Mouse (Mus musculus) CH12.LX (cell line): Measurements from ENCODE around the gene Nrxn3. TPM values are rescaled to one million over a fixed set of nuclear protein-coding genes. Genes with fewer than 3 reads are reported as not detected.

Source experiments
- DNase-seq: peaks from one replicate; pipeline ENCODE4 v3.0.0-alpha.2; 2013; ENCODE audit errors: extremely low read depth
- H3K27ac ChIP-seq: 2 replicates; pipeline ENCODE4 v1.5.1; 2012; ENCODE audit warnings: low read depth, mild to moderate bottlenecking, control low read depth, moderate library complexity; ENCODE audit not compliant: insufficient read depth
- H3K27me3 ChIP-seq: replicated peaks from 2 replicates; pipeline ENCODE3; 2012; ENCODE audit warnings: inconsistent platforms
- H3K36me3 ChIP-seq, 2 experiments: replicated peaks in 1 of 2; 2 replicates each; pipeline versions ENCODE3 to v1.6.1; 2012; ENCODE audit warnings: inconsistent platforms in 1 of 2, low read length in 1 of 2, mild to moderate bottlenecking in 1 of 2, mixed read lengths in 1 of 2, moderate library complexity in 1 of 2; ENCODE audit not compliant: control insufficient read depth in 1 of 2, insufficient read depth in 1 of 2
- H3K4me1 ChIP-seq, 2 experiments: 2 replicates each; pipeline ENCODE4 v1.6.1; 2012; ENCODE audit warnings: inconsistent platforms in 1 of 2, moderate library complexity in 1 of 2; ENCODE audit not compliant: insufficient read depth in 2 of 2, control insufficient read depth in 1 of 2
- H3K4me2 ChIP-seq: 2 replicates; pipeline ENCODE4 v1.6.1; 2012; ENCODE audit warnings: low read depth, mild to moderate bottlenecking, control low read depth; ENCODE audit not compliant: poor library complexity, insufficient read depth, severe bottlenecking
- H3K4me3 ChIP-seq, 3 experiments: fragments of 150-350 bp in 1 of 3; sonication (generic) in 1 of 3; replicated peaks in 1 of 3; 2 replicates each; pipeline versions ENCODE3 to v1.5.1; 2011 to 2012; ENCODE audit warnings: low read depth in 2 of 3, low read length in 2 of 3, mild to moderate bottlenecking in 2 of 3, moderate library complexity in 2 of 3, control low read depth in 1 of 3, improper control_type of control experiment in 1 of 3, inconsistent platforms in 1 of 3, mixed read lengths in 1 of 3; ENCODE audit not compliant: poor library complexity in 1 of 3
- H3K79me2 ChIP-seq: replicated peaks from 2 replicates; pipeline ENCODE4 v1.6.1; 2012; ENCODE audit warnings: mild to moderate bottlenecking, moderate library complexity; ENCODE audit not compliant: control insufficient read depth, poor library complexity, insufficient read depth, severe bottlenecking; ENCODE audit errors: extremely low read depth
- H3K9ac ChIP-seq: 2 replicates; pipeline ENCODE4 v1.6.1; 2012; ENCODE audit warnings: low read depth, mild to moderate bottlenecking, control low read depth, moderate library complexity; ENCODE audit not compliant: insufficient read depth
- H3K9me3 ChIP-seq: replicated peaks from 2 replicates; pipeline ENCODE3; 2012; ENCODE audit warnings: low read length, inconsistent platforms, mixed read lengths
- BHLHE40 ChIP-seq: IDR thresholded peaks from 2 replicates; pipeline ENCODE4 v1.6.1; 2011; ENCODE audit warnings: mild to moderate bottlenecking, low read depth, low read length, improper control_type of control experiment
- CHD1 ChIP-seq: IDR thresholded peaks from 2 replicates; pipeline ENCODE4 v1.6.1; 2012; ENCODE audit warnings: low read depth, low read length, improper control_type of control experiment, inconsistent platforms
- CHD2 ChIP-seq: IDR thresholded peaks from 2 replicates; pipeline ENCODE4 v1.6.1; 2011; ENCODE audit warnings: low read length, improper control_type of control experiment
- CTCF ChIP-seq, 2 experiments: IDR thresholded peaks in 1 of 2; conservative IDR thresholded peaks in 1 of 2; 2 replicates each; pipeline ENCODE4 v1.5.1; 2011 to 2012; ENCODE audit warnings: low read depth in 2 of 2, low read length in 2 of 2, improper control_type of control experiment in 1 of 2, inconsistent platforms in 1 of 2, mild to moderate bottlenecking in 1 of 2, moderate library complexity in 1 of 2
- E2F4 ChIP-seq: IDR thresholded peaks from 2 replicates; pipeline ENCODE4 v1.6.1; 2011; ENCODE audit warnings: low read depth, low read length, improper control_type of control experiment; ENCODE audit not compliant: insufficient replicate concordance
- EP300 ChIP-seq: IDR thresholded peaks from 2 replicates; pipeline ENCODE4 v1.6.1; 2011; ENCODE audit warnings: low read length, improper control_type of control experiment
- ETS1 ChIP-seq: conservative IDR thresholded peaks from 2 replicates; pipeline ENCODE4 v1.6.1; 2012; ENCODE audit warnings: low read depth, mild to moderate bottlenecking, inconsistent platforms, low read length, improper control_type of control experiment, moderate library complexity
- GABPA ChIP-seq: IDR thresholded peaks from 2 replicates; pipeline ENCODE4 v1.6.1; 2012; ENCODE audit warnings: low read depth, low read length, improper control_type of control experiment, inconsistent platforms; ENCODE audit not compliant: insufficient replicate concordance
- JUN ChIP-seq: IDR thresholded peaks from 2 replicates; pipeline ENCODE4 v1.6.1; 2011; ENCODE audit warnings: low read depth, mild to moderate bottlenecking, low read length, improper control_type of control experiment, moderate library complexity; ENCODE audit not compliant: insufficient read depth
- MAFK ChIP-seq: IDR thresholded peaks from 2 replicates; pipeline ENCODE4 v1.6.1; 2011; ENCODE audit warnings: low read length, improper control_type of control experiment; ENCODE audit not compliant: insufficient replicate concordance
- MAX ChIP-seq: IDR thresholded peaks from 2 replicates; pipeline ENCODE4 v1.6.1; 2011; ENCODE audit warnings: low read length, improper control_type of control experiment
- MAZ ChIP-seq: IDR thresholded peaks from 2 replicates; pipeline ENCODE4 v1.6.1; 2012; ENCODE audit warnings: low read depth, mild to moderate bottlenecking, inconsistent platforms, low read length, improper control_type of control experiment, moderate library complexity
- MYC ChIP-seq: IDR thresholded peaks from 2 replicates; pipeline ENCODE4 v1.6.1; 2011; ENCODE audit warnings: low read depth, mild to moderate bottlenecking, improper control_type of control experiment, low read length
- NELFE ChIP-seq: IDR thresholded peaks from 2 replicates; pipeline ENCODE4 v1.6.1; 2011; ENCODE audit warnings: low read depth, low read length, improper control_type of control experiment
- NRF1 ChIP-seq: IDR thresholded peaks from 2 replicates; pipeline ENCODE4 v1.6.1; 2014; ENCODE audit warnings: low read depth, mild to moderate bottlenecking, inconsistent platforms, low read length, improper control_type of control experiment, moderate library complexity
- POLR2A ChIP-seq: IDR thresholded peaks from 2 replicates; pipeline ENCODE4 v1.6.1; 2011; ENCODE audit warnings: low read depth, mild to moderate bottlenecking, improper control_type of control experiment, low read length
- POLR2AphosphoS2 ChIP-seq: IDR thresholded peaks from 2 replicates; pipeline ENCODE4 v1.6.1; 2011; ENCODE audit warnings: low read depth, low read length, improper control_type of control experiment
- RAD21 ChIP-seq: IDR thresholded peaks from 2 replicates; pipeline ENCODE4 v1.6.1; 2011; ENCODE audit warnings: low read depth, mild to moderate bottlenecking, low read length, improper control_type of control experiment, moderate library complexity
- SIN3A ChIP-seq: IDR thresholded peaks from 2 replicates; pipeline ENCODE4 v1.6.1; 2012; ENCODE audit warnings: low read length, improper control_type of control experiment, inconsistent platforms
- SMC3 ChIP-seq: IDR thresholded peaks from 2 replicates; pipeline ENCODE4 v1.6.1; 2011; ENCODE audit warnings: low read depth, low read length, improper control_type of control experiment
- UBTF ChIP-seq: IDR thresholded peaks from 2 replicates; pipeline ENCODE4 v1.6.1; 2012; ENCODE audit warnings: low read depth, mild to moderate bottlenecking, inconsistent platforms, low read length, improper control_type of control experiment, moderate library complexity
- USF1 ChIP-seq: IDR thresholded peaks from 2 replicates; pipeline ENCODE4 v1.6.1; 2014; ENCODE audit warnings: low read depth, mild to moderate bottlenecking, inconsistent platforms, low read length, improper control_type of control experiment
- USF2 ChIP-seq: conservative IDR thresholded peaks from 2 replicates; pipeline ENCODE4 v1.6.1; 2011; ENCODE audit warnings: low read depth, low read length, improper control_type of control experiment
- ZC3H11A ChIP-seq: IDR thresholded peaks from 2 replicates; pipeline ENCODE4 v1.6.1; 2012; ENCODE audit warnings: low read depth, mild to moderate bottlenecking, inconsistent platforms, low read length, improper control_type of control experiment
- ZMIZ1 ChIP-seq: IDR thresholded peaks from 2 replicates; pipeline ENCODE4 v1.6.1; 2012; ENCODE audit warnings: low read depth, mild to moderate bottlenecking, inconsistent platforms, low read length, improper control_type of control experiment
- dilution Hi-C: fragments of 300-500 bp; cut with MboI; formaldehyde crosslinking; loops from 2 replicates; pipeline ENCODE4 v1.14.3; 2020; ENCODE audit warnings: low sequenced_read_pairs; ENCODE audit not compliant: extremely low pct_unique_long_range_greater_than_20kb, extremely low pct_ligation_motif_present
- in situ Hi-C: fragments of 300-500 bp; cut with MboI; formaldehyde crosslinking; loops from 3 replicates; pipeline ENCODE4 v1.14.3; 2019; ENCODE audit warnings: low sequenced_read_pairs, low pct_ligation_motif_present, low pct_unique_long_range_greater_than_20kb, mixed read lengths
- polyA plus RNA-seq: library from polyadenylated mRNA; unstranded; fragments of >175 nt; gene quantifications from 2 replicates; pipeline ENCODE4 v1.2.1, GENCODE M21; 2012; ENCODE audit warnings: low read depth; ENCODE audit not compliant: insufficient read length
- total RNA-seq, 2 experiments: library from RNA; depleted of rRNA; stranded (reverse); fragments of 300-350 nt in 1 of 2; fragments of >200 nt in 1 of 2; gene quantifications; 2 replicates each; pipeline ENCODE4 v1.2.3; 2012 to 2014

Gene Nrxn3
- total and polyA plus RNA-seq, 3 experiments, result 0.04 to 0.17 (median 0.09) TPM

GRCm38 (mm10) chr12:89909578-89909977 is 1186.9 kb downstream of the Nrxn3 start:
- DNase-seq, result no peak
- Histone ChIP-seq H3K36me3 (no peaks in the 10 kb centered on the region), H3K27me3 (no peaks in the 10 kb centered on the region), H3K9me3 (no peaks in the 10 kb centered on the region), H3K9ac (no peak overlapping the region), H3K4me2 (no peak overlapping the region), H3K79me2 (no peaks in the 10 kb centered on the region), H3K4me1 (peaks cover 0 to 7% of the 10 kb centered on the region in 2 experiments; a peak in 1 of 4 replicates), H3K4me3 (no peak overlapping the region), H3K27ac (no peak overlapping the region)
- dilution Hi-C loops, result no loop called here
- TF ChIP-seq MAX, result no peak
- no peak for TF ChIP-seq CTCF (conservative IDR thresholded peaks at IDR 0.05 in 1 of 2, IDR thresholded peaks at IDR 0.05 in 1 of 2; ENCODE audit: low read depth in 2 of 2, low read length in 2 of 2)
- TF ChIP-seq MAFK, result no peak
- no peak for TF ChIP-seq USF1
- no peak for TF ChIP-seq CHD2
- no peak for TF ChIP-seq UBTF
- no peak for TF ChIP-seq EP300
- TF ChIP-seq ZC3H11A, result no peak
- no peak for TF ChIP-seq POLR2AphosphoS2
- no peak for TF ChIP-seq POLR2A
- no peak for TF ChIP-seq JUN
- in situ Hi-C loops, result no loop called here

- Histone ChIP-seq H3K79me2 (no peaks in the 10 kb centered on the region), H3K36me3 (no peaks in the 10 kb centered on the region), H3K4me2 (no peak overlapping the region), H3K9ac (no peak overlapping the region), H3K9me3 (no peaks in the 10 kb centered on the region), H3K4me1 (no peaks in the 10 kb centered on the region), H3K27ac (no peak overlapping the region), H3K4me3 (no peak overlapping the region), H3K27me3 (no peaks in the 10 kb centered on the region)
- in situ Hi-C loops (no loop called here), dilution Hi-C loops (no loop called here)
- TF ChIP-seq ZMIZ1, result no peak
- TF ChIP-seq CTCF (conservative IDR thresholded peaks at IDR 0.05 in 1 of 2, IDR thresholded peaks at IDR 0.05 in 1 of 2; ENCODE audit: low read depth in 2 of 2, low read length in 2 of 2), result no peak
- no peak for TF ChIP-seq USF2
- TF ChIP-seq BHLHE40, result no peak
- no peak for TF ChIP-seq EP300
- no peak for TF ChIP-seq MYC
- no peak for TF ChIP-seq ETS1
- no peak for TF ChIP-seq MAFK
- TF ChIP-seq CHD1, result no peak
- TF ChIP-seq NELFE, result no peak
- no peak for TF ChIP-seq GABPA
- no peak for TF ChIP-seq E2F4
- no peak for TF ChIP-seq MAZ
- TF ChIP-seq NRF1, result no peak
- no peak for TF ChIP-seq RAD21
- no peak for TF ChIP-seq UBTF
- no peak for TF ChIP-seq SIN3A
- no peak for TF ChIP-seq SMC3
- no peak for DNase-seq
Measured at GRCm38 (mm10) chr12:89918138-89918829, 1195.6 kb downstream of the Nrxn3 start.
